Mouse (Mus musculus): ENCODE data around the gene P4hb. TPM values are rescaled to one million over a fixed set of nuclear protein-coding genes. Genes with fewer than 3 reads are reported as not detected.

Gene P4hb
- polyA plus RNA-seq, 1 experiment from 2014 or later = 791 TPM

DNA sequence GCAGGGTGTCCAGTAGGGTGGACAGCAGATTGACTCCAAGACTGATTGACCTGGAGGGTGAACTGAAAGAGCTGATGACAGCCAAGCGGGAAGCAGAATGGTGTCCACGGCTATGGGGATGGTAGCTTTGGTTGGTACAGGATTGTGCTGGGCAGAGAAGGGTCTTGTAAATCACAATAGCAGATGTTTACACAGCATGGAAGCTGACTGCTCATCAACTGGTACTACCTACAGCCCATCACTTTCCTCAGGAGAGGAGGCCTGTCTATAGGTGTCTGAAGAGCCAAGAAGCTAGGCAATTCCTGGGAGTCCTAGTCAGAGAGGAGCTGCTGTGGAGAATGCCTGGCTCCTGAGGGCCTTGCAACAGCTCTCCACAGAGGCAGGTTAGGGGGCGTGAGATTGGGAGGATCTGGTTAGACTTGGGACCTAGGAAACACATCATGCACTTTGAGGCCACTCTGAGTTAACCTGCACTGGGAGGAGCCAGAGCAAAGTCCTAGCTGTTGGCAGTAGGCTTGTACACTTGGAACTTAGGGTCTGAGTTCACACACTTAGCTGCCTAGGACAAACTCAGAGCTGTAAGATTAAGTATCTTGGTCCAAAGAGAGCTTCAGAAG, 3.4 kb upstream of the P4hb start:
- no peak overlapping the region for H3K9ac ChIP-seq
- no peak overlapping the region for H3K27ac ChIP-seq
- H3K4me1 ChIP-seq = peaks cover 29% of the 10 kb centered on the region
- peaks cover 38% of the 10 kb centered on the region for H3K36me3 ChIP-seq
- no peak overlapping the region for H3K4me3 ChIP-seq
- no peak overlapping the region for H3K4me2 ChIP-seq (replicated peaks)
- H3K27me3 ChIP-seq = no peaks in the 10 kb centered on the region
- H3K9me3 ChIP-seq = no peaks in the 10 kb centered on the region
- ATAC-seq (ENCODE audit: low FRiP score, low read depth) = no peak
- WGBS = 77% methylated on average over 3 of the region's 3 CpGs

- Histone ChIP-seq H3K9me3 (no peaks in the 10 kb centered on the region), H3K4me3 (no peak overlapping the region), H3K27ac (no peak overlapping the region), H3K4me1 (peaks cover 34% of the 10 kb centered on the region), H3K27me3 (no peaks in the 10 kb centered on the region), H3K4me2 (replicated peaks) (no peak overlapping the region), H3K36me3 (peaks cover 43% of the 10 kb centered on the region), H3K9ac (no peak overlapping the region)
- no peak for ATAC-seq (ENCODE audit: low FRiP score, low read depth)
These were observed 2.9 kb upstream of the P4hb start for GRCm38 (mm10) chr11:120575940-120576339.

- H3K27me3 ChIP-seq = no peaks in the 10 kb centered on the region
- 66% methylated on average over 2 of the region's 2 CpGs for WGBS
- peaks cover 34% of the 10 kb centered on the region for H3K4me1 ChIP-seq
- H3K36me3 ChIP-seq = peaks cover 51% of the 10 kb centered on the region
- no peak overlapping the region for H3K27ac ChIP-seq
- H3K4me2 ChIP-seq (replicated peaks) = peak overlapping the region; percentile 80
- peak overlapping the region; percentile 99; the same call in 1 of the 2 replicates for H3K4me3 ChIP-seq
- no peak for ATAC-seq (ENCODE audit: low FRiP score, low read depth)
- no peaks in the 10 kb centered on the region for H3K9me3 ChIP-seq
- no peak overlapping the region for H3K9ac ChIP-seq
These were observed 2.0 kb upstream of the P4hb start for GRCm38 (mm10) chr11:120575046-120575445.

GRCm38 (mm10) chr11:120574278-120574600, 1.2 kb upstream of the P4hb start:
- ATAC-seq (ENCODE audit: low FRiP score, low read depth) = no peak
- peak overlapping the region; percentile 84 for H3K9ac ChIP-seq
- H3K36me3 ChIP-seq = peaks cover 50% of the 10 kb centered on the region

GRCm38 (mm10) chr11:120573585-120574277, 678 bp upstream of the P4hb start:
- Histone ChIP-seq H3K9me3 (no peaks in the 10 kb centered on the region), H3K4me1 (peaks cover 24% of the 10 kb centered on the region), H3K36me3 (peaks cover 49% of the 10 kb centered on the region), H3K9ac (peak overlapping the region; percentile 84), H3K4me2 (replicated peaks) (peak overlapping the region; percentile 80), H3K27ac (peak overlapping the region; percentile 94), H3K4me3 (peak overlapping the region; percentile 99), H3K27me3 (no peaks in the 10 kb centered on the region)
- under 1% methylated on average over 23 of the region's 23 CpGs for WGBS
- no peak for ATAC-seq (ENCODE audit: low FRiP score, low read depth)

More at GRCm38 (mm10) chr11:120574278-120574600, 1.2 kb upstream of the P4hb start:
- WGBS = 46% methylated on average over 5 of the region's 5 CpGs
- Histone ChIP-seq H3K4me3 (peak overlapping the region; percentile 99), H3K4me2 (replicated peaks) (peak overlapping the region; percentile 80), H3K4me1 (peaks cover 26% of the 10 kb centered on the region), H3K9me3 (no peaks in the 10 kb centered on the region), H3K27ac (no peak overlapping the region), H3K27me3 (no peaks in the 10 kb centered on the region)

GRCm38 (mm10) chr11:120572417-120572751, 669 bp downstream of the P4hb start:
- Histone ChIP-seq H3K9me3 (no peaks in the 10 kb centered on the region), H3K4me3 (peak overlapping the region; percentile 99), H3K27me3 (no peaks in the 10 kb centered on the region), H3K27ac (peak overlapping the region; percentile 85), H3K36me3 (peaks cover 49% of the 10 kb centered on the region), H3K9ac (peak overlapping the region; percentile 99), H3K4me2 (replicated peaks) (peak overlapping the region; percentile 95), H3K4me1 (peaks cover 24% of the 10 kb centered on the region)
- WGBS = under 1% methylated on average over 20 of the region's 24 CpGs
- peak; percentile 26; the same call in 1 of the 2 replicates for ATAC-seq (ENCODE audit: low FRiP score, low read depth)

GRCm38 (mm10) chr11:120571754-120572416, 1.2 kb downstream of the P4hb start:
- Histone ChIP-seq H3K4me3 (peak overlapping the region; percentile 99), H3K27me3 (no peaks in the 10 kb centered on the region)

DNA sequence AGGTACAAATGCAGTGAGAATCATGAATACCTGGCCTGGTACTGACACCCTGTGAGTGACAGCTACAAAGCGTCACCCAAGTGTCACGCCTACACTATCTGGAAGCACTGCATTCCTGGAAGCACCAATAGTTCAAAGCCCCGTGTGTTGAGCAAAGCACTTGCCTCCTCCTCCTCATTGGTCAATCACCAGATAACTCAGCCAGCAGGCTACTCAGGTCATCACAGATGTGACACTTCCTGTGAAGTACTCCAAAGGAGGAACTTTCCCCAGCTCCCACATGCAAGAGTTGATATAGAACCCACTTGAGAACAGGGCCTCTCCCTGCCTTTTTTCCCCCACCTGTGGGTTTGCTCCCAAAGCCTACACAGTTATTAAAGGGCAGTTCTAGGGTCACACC, 1.9 kb downstream of the P4hb start:
- WGBS = 75% methylated on average over 3 of the region's 3 CpGs
- Histone ChIP-seq H3K4me2 (replicated peaks) (peak overlapping the region; percentile 95), H3K4me1 (peaks cover 29% of the 10 kb centered on the region), H3K27me3 (no peaks in the 10 kb centered on the region), H3K9ac (peak overlapping the region; percentile 99), H3K27ac (no peak overlapping the region), H3K4me3 (peak overlapping the region; percentile 99), H3K36me3 (peaks cover 53% of the 10 kb centered on the region), H3K9me3 (no peaks in the 10 kb centered on the region)
- no peak for ATAC-seq (ENCODE audit: low FRiP score, low read depth)

More at GRCm38 (mm10) chr11:120571754-120572416, 1.2 kb downstream of the P4hb start:
- Histone ChIP-seq H3K9me3 (no peaks in the 10 kb centered on the region), H3K27ac (peak overlapping the region; percentile 85), H3K4me2 (replicated peaks) (peak overlapping the region; percentile 95), H3K36me3 (peaks cover 49% of the 10 kb centered on the region), H3K9ac (peak overlapping the region; percentile 99), H3K4me1 (peaks cover 26% of the 10 kb centered on the region)
- WGBS = 10% methylated on average over 11 of the region's 11 CpGs
- ATAC-seq (ENCODE audit: low FRiP score, low read depth) = no peak

GRCm38 (mm10) chr11:120568324-120568723, 4.7 kb downstream of the P4hb start:
- 0 out of 2 replicates have a peak overlapping the region, but pooled peaks have one; percentile 35 for H3K9ac ChIP-seq
- H3K4me3 ChIP-seq = no peak overlapping the region
- 95% methylated on average over 6 of the region's 6 CpGs for WGBS
- no peak overlapping the region for H3K4me2 ChIP-seq (replicated peaks)
- no peak overlapping the region for H3K27ac ChIP-seq
- no peak for ATAC-seq (ENCODE audit: low FRiP score, low read depth)
- no peaks in the 10 kb centered on the region for H3K9me3 ChIP-seq
- H3K36me3 ChIP-seq = peaks cover 81% of the 10 kb centered on the region
- peaks cover 22% of the 10 kb centered on the region for H3K4me1 ChIP-seq
- no peaks in the 10 kb centered on the region for H3K27me3 ChIP-seq

DNA sequence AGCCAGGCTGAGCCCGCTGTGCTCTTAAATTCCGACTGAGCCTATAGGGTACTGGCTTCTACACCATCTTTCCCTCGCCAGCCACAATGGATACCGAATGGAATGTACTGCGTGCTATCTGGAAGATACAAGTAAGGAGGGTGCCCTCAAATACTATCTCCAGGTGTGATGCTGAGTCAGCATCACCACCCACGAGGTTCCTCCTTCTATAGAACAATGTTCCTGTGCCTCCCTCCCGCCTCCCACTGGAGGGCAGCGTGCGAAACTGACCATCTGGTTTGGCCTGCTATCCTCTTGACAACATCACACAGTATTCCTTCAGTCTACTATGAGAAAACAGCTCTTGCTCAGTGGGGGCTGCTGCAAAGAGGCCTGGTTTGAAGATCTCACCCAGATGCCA, 7.9 kb downstream of the P4hb start:
- Histone ChIP-seq H3K4me3 (no peak overlapping the region), H3K36me3 (peaks cover 98% of the 10 kb centered on the region), H3K4me2 (replicated peaks) (no peak overlapping the region), H3K27me3 (no peaks in the 10 kb centered on the region), H3K27ac (no peak overlapping the region), H3K9ac (no peak overlapping the region), H3K9me3 (no peaks in the 10 kb centered on the region), H3K4me1 (0 out of 2 replicates have a peak, but pooled peaks cover 5% of the 10 kb centered on the region)
- no peak for ATAC-seq (ENCODE audit: low FRiP score, low read depth)
- 87% methylated on average over 9 of the region's 9 CpGs for WGBS

- H3K4me3 ChIP-seq = no peak overlapping the region
- 96% methylated on average over 13 of the region's 13 CpGs for WGBS
- H3K9me3 ChIP-seq = no peaks in the 10 kb centered on the region
- H3K27me3 ChIP-seq = no peaks in the 10 kb centered on the region
- 0 out of 2 replicates have a peak, but pooled peaks cover 5% of the 10 kb centered on the region for H3K4me1 ChIP-seq
- H3K4me2 ChIP-seq (replicated peaks) = no peak overlapping the region
- no peak for ATAC-seq (ENCODE audit: low FRiP score, low read depth)
- H3K9ac ChIP-seq = no peak overlapping the region
- no peak overlapping the region for H3K27ac ChIP-seq
- peaks cover 94% of the 10 kb centered on the region for H3K36me3 ChIP-seq
These were observed 10.1 kb downstream of the P4hb start for GRCm38 (mm10) chr11:120562949-120563348.
